Mouse (Mus musculus) midbrain, embryonic 15.5 days (tissue): ENCODE results near the gene Vps16. TPM values are rescaled to one million over a fixed set of nuclear protein-coding genes. Genes with fewer than 3 reads are reported as not detected.

Experiments
- ATAC-seq: fragments of 200-750 bp; cut with Nextera tagmentation; replicated peaks from 2 replicates; pipeline ENCODE4 v1.8.0; 2017; ENCODE audit warnings: moderate TSS enrichment
- H3K27ac ChIP-seq: fragments of 300-500 bp; sonication (generic); 2 replicates; pipeline ENCODE4 v1.5.1; 2015; ENCODE audit warnings: mild to moderate bottlenecking, inconsistent platforms
- H3K27me3 ChIP-seq: fragments of 300-500 bp; sonication (generic); replicated peaks from 2 replicates; pipeline ENCODE4 v1.6.1; 2015; ENCODE audit warnings: inconsistent platforms
- H3K36me3 ChIP-seq: fragments of 300-500 bp; sonication (generic); replicated peaks from 2 replicates; pipeline ENCODE4 v1.6.1; 2015; ENCODE audit warnings: inconsistent platforms
- H3K4me1 ChIP-seq: fragments of 300-500 bp; sonication (generic); 2 replicates; pipeline ENCODE4 v1.6.1; 2015; ENCODE audit warnings: inconsistent platforms
- H3K4me2 ChIP-seq: fragments of 300-500 bp; sonication (generic); 2 replicates; pipeline ENCODE4 v1.6.1; 2015; ENCODE audit warnings: inconsistent platforms, mild to moderate bottlenecking, moderate library complexity
- H3K4me3 ChIP-seq: fragments of 300-500 bp; sonication (generic); 2 replicates; pipeline ENCODE4 v1.5.1; 2015; ENCODE audit warnings: mild to moderate bottlenecking, inconsistent platforms
- H3K9ac ChIP-seq: fragments of 300-500 bp; sonication (generic); 2 replicates; pipeline ENCODE4 v1.6.1; 2015; ENCODE audit warnings: mild to moderate bottlenecking, inconsistent platforms
- H3K9me3 ChIP-seq: fragments of 300-500 bp; sonication (generic); 2 replicates; pipeline ENCODE4 v1.6.1; 2016; ENCODE audit warnings: inconsistent platforms
- WGBS: fragments of 180-500 bp; shearing (Covaris S2); methylation state at CpG from one replicate; pipeline ENCODE4 v1.1.7; 2015; ENCODE audit warnings: mixed read lengths; 5-methylcytosine and 5-hydroxymethylcytosine counted together
- polyA plus RNA-seq: library from polyadenylated mRNA; unstranded; fragments of >200 nt; fragmentation: Nextera tagmentation; extraction: Ambion mirVana; gene quantifications from 2 replicates; pipeline ENCODE4 v1.2.1, GENCODE M21; 2015

Vps16 gene
- polyA plus RNA-seq: 108 and 111 TPM in 2 replicates

DNA sequence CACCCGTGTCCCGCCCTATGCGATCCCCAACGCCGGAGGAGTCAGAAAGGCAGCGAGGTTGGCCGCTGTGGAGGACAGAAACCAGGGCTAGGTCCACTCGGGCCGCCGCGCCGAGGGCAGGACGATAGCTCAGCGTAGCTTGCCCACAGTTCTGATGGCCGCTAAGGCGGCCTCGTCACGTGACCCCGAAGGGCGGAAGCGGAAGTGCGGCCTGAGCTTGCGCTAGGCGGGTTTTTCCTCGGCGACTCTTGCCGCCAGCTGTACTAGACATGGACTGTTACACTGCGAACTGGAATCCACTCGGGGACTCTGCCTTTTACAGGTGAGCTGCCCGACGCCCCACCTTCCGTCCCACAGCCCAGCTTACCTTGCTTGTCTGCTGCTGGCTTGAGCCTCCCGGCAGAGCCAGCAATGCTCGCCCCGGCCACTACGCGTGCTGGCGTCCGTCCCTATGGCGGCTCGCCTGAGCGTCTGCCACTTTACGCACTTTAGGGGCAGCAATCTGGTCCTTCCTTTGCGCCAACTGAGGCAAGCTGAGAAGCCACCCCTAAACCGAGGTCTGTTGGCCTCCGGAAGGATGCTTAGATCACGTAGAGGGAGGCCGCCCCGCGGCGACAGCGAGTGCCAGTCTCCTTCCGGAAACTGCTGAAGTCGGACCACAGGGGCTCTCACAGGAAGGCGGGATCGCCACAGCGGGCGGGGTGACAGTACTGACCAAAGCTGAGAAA is at the start of gene Vps16, which contains the start of gene Pced1a:
Vps16 (plus strand) TSS at position 214 of the 728 bp plus-strand sequence.
Pced1a (minus strand) TSS at position 576 of the 728 bp plus-strand sequence.
- peak within 1 kb of the TSS; percentile 95 for H3K27ac ChIP-seq
- peak within 1 kb of the TSS; percentile 79 for H3K9ac ChIP-seq
- H3K27me3 ChIP-seq: no peaks in the 10 kb centered on the region
- no peaks in the 10 kb centered on the region for H3K36me3 ChIP-seq
- H3K9me3 ChIP-seq: no peaks in the 10 kb centered on the region
- H3K4me3 ChIP-seq: peak within 1 kb of the TSS; percentile 60
- under 1% methylated on average over 58 of the region's 58 CpGs for WGBS
- peaks cover 41% of the 10 kb centered on the region for H3K4me1 ChIP-seq
- H3K4me2 ChIP-seq: peak within 1 kb of the TSS; percentile 77
- ATAC-seq: peak; percentile 96

GRCm38 (mm10) chr2:130374951-130375350 is 49.2 kb upstream of the Vps16 start:
- Histone ChIP-seq H3K9me3 (no peaks in the 10 kb centered on the region), H3K4me3 (no peak overlapping the region), H3K27ac (no peak overlapping the region), H3K9ac (no peak overlapping the region), H3K36me3 (no peaks in the 10 kb centered on the region), H3K4me2 (no peak overlapping the region), H3K4me1 (no peaks in the 10 kb centered on the region), H3K27me3 (no peaks in the 10 kb centered on the region)
- WGBS: 78% methylated on average over 4 of the region's 4 CpGs
- no peak for ATAC-seq

DNA sequence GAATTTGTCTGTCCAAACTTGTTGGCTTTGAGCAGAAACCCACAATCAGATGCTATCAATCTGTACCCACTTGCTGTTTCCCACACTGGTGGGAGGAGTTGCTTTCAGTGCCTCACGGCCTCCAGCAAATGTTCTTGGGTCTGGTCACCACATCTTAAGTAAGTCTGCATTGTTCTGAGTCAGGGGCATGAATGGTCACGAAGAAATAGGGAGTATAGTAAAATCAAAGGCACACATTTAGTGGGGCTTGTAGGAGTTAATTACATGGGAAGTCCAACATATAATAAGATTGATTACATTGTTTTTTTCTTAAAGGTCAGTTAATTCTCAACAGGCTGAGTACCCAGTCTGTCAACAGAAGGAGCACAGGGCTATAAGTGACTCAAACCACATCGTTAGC is 40.9 kb upstream of the Vps16 start:
- Histone ChIP-seq H3K27me3 (no peaks in the 10 kb centered on the region), H3K27ac (no peak overlapping the region), H3K9me3 (no peaks in the 10 kb centered on the region), H3K4me2 (no peak overlapping the region), H3K36me3 (no peaks in the 10 kb centered on the region), H3K9ac (no peak overlapping the region), H3K4me1 (no peaks in the 10 kb centered on the region), H3K4me3 (no peak overlapping the region)
- 47% methylated on average over 3 of the region's 3 CpGs for WGBS
- no peak for ATAC-seq

DNA sequence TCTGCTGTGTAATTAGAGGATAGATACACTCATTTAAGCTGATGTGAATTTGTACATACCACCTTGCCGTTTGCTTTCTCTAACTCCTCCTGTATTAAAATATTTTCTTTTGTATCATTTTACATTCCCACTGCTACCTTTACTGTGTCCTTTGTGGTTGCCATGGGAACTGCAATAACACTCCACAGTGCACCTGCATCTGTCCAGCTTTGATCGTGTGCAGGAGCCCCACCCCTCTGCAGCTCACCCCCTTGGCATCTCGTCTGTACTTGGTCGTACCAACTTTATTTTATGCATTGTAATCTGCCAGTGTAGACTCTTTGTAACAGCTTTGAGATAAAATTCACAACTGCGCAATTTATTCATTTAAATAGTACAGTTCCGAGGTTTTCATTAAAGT is 40.2 kb upstream of the Vps16 start:
- peak; percentile 54; the same call in 1 of the 2 replicates for ATAC-seq
- Histone ChIP-seq H3K27me3 (no peaks in the 10 kb centered on the region), H3K4me2 (no peak overlapping the region), H3K9me3 (no peaks in the 10 kb centered on the region), H3K27ac (no peak overlapping the region), H3K4me1 (no peaks in the 10 kb centered on the region), H3K4me3 (no peak overlapping the region), H3K9ac (no peak overlapping the region), H3K36me3 (no peaks in the 10 kb centered on the region)
- WGBS: 69% methylated on average over 6 of the region's 6 CpGs

- Histone ChIP-seq H3K27ac (no peak overlapping the region), H3K4me3 (no peak overlapping the region), H3K36me3 (no peaks in the 10 kb centered on the region), H3K9ac (no peak overlapping the region), H3K27me3 (no peaks in the 10 kb centered on the region), H3K9me3 (no peaks in the 10 kb centered on the region), H3K4me2 (no peak overlapping the region), H3K4me1 (no peaks in the 10 kb centered on the region)
- 48% methylated on average over 1 of the region's 1 CpGs for WGBS
- ATAC-seq: no peak
Measured at GRCm38 (mm10) chr2:130386212-130386611, 37.9 kb upstream of the Vps16 start.

- Histone ChIP-seq H3K9ac (no peak overlapping the region), H3K4me3 (no peak overlapping the region), H3K27me3 (no peaks in the 10 kb centered on the region), H3K36me3 (no peaks in the 10 kb centered on the region), H3K4me2 (no peak overlapping the region), H3K4me1 (no peaks in the 10 kb centered on the region), H3K27ac (no peak overlapping the region), H3K9me3 (no peaks in the 10 kb centered on the region)
- 85% methylated on average over 2 of the region's 2 CpGs for WGBS
- ATAC-seq: no peak
Measured at GRCm38 (mm10) chr2:130388796-130389195, 35.3 kb upstream of the Vps16 start.

DNA sequence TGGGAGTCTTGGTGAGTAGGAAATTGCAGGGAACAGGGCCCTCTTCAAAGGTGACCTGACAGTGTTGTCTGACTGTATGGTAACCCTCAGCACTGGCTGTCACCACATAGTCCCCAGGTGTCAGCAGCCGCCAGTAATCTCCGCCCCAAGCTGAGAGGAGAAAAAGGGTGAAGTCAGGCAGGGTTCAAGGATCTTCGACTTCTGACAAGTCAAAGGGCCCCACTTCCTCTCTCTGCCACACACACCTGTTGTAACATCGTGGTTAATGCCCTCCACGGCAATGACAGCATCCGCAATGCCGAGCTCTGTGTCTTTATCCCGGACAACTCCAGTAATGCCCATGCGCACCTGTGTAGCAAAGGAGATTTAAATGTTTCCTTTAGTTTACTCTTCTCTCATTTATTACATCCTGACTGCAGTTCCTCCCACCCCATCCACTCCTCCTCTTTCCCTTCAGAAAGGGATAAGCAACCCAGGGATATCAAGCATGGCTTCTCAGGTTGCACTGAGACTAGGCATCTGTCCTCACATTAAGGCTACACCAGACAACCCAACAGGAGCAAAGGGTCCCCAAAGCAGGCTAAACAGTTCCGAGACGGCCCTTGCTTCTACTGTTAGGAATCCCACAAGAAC is 33.0 kb upstream of the Vps16 start:
- H3K36me3 ChIP-seq: no peaks in the 10 kb centered on the region
- no peaks in the 10 kb centered on the region for H3K9me3 ChIP-seq
- no peaks in the 10 kb centered on the region for H3K4me1 ChIP-seq
- H3K27me3 ChIP-seq: no peaks in the 10 kb centered on the region
- H3K9ac ChIP-seq: no peak overlapping the region
- 87% methylated on average over 11 of the region's 11 CpGs for WGBS
- no peak overlapping the region for H3K27ac ChIP-seq
- H3K4me2 ChIP-seq: no peak overlapping the region
- H3K4me3 ChIP-seq: no peak overlapping the region
- no peak for ATAC-seq

DNA sequence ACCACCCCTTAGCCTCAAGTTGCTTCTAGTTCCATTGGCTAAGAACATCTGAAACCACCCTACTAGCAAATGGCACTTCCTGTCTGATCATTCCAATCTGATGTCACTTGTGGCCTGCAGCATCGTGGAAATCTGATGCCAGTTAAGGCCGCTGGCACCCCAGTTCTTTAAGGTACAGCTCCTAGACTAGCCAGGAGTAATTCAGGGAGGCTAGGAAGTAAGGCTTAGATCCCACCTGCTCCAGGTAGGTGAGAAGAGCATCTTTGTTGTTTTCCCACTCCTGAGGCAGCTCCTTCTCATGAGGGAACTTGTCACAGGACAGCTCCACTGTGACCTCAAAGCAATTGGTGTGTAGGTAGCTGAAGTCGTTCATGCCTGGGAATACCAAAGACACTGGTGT is 31.3 kb upstream of the Vps16 start:
- no peaks in the 10 kb centered on the region for H3K9me3 ChIP-seq
- H3K27me3 ChIP-seq: no peaks in the 10 kb centered on the region
- H3K4me1 ChIP-seq: peaks cover 12% of the 10 kb centered on the region
- WGBS: 87% methylated on average over 3 of the region's 3 CpGs
- no peak overlapping the region for H3K4me2 ChIP-seq
- no peak for ATAC-seq
- H3K9ac ChIP-seq: no peak overlapping the region
- H3K27ac ChIP-seq: no peak overlapping the region
- H3K36me3 ChIP-seq: no peaks in the 10 kb centered on the region
- no peak overlapping the region for H3K4me3 ChIP-seq

DNA sequence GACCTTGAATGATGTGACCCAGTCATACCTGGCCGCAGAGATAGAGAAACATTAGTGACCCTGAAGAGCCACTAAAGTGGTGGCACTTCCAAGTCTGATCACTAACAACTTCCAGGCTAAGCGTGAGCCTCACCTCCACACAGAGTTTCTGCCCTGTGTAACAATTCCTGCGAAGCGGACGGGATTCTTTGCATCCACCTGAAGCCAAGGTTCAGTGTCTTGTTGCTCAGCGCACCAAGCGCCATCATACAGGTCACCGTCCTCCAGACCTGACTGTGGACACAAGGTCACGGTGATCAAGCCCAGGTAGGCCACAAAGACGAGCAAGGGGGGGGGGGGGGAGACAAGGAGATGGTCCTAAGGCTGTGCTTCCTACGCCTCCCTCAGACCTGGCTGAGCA is 28.4 kb upstream of the Vps16 start:
- H3K27me3 ChIP-seq: peaks cover 7% of the 10 kb centered on the region; the same call in 1 of the 2 replicates
- H3K4me2 ChIP-seq: no peak overlapping the region
- H3K36me3 ChIP-seq: no peaks in the 10 kb centered on the region
- H3K4me3 ChIP-seq: no peak overlapping the region
- H3K9me3 ChIP-seq: no peaks in the 10 kb centered on the region
- WGBS: 93% methylated on average over 11 of the region's 11 CpGs
- H3K4me1 ChIP-seq: peaks cover 15% of the 10 kb centered on the region
- no peak for ATAC-seq
- no peak overlapping the region for H3K9ac ChIP-seq
- H3K27ac ChIP-seq: no peak overlapping the region

DNA sequence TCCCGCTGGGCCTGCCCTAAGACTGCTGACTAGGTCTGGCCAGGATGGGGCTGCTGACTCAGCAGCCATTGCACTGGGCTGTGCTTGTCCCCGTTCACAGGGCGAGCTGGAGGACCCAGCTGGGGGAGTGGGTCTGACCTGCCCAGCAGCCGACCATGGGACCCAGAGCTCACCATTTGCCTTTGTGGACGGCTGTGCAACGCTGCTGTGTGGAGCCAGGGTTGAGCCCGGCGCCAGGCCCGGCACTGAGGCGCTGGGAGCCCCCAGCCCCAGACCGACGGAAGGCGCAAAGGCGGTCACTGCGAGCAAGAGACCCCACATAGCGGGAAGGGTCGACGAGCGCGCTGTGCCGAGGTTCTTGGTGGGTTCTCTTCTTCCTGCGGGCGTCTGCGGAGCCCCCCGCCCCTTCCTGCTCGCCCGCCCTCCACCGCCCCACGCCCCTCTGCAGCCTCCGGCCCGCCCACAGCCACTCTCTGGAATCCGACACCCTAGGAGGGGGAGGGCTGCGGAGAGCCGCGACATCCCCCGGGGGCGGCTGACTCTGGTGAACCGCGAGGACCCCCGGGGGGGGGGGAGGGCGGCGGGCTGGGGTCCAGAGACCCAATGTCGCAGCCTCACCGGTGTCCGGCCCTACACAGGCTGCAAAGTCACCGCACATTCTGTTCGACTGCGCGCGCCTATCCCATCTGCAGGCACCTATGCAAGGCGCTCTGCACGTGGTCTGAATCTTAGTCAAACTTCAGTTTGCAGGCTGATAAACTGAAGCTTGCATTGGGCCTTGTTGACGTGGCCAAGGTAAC is 26.8 kb upstream of the Vps16 start, which contains the start of gene Cpxm1:
Cpxm1 (minus strand) TSS at position 389 of the 800 bp plus-strand sequence.
- Histone ChIP-seq H3K27ac (no peak within 1 kb of the TSS; the same call in 1 of the 2 replicates), H3K36me3 (no peaks in the 10 kb centered on the region), H3K4me3 (peak within 1 kb of the TSS; percentile 48), H3K4me2 (peak within 1 kb of the TSS; percentile 95), H3K27me3 (peaks cover 7% of the 10 kb centered on the region; the same call in 1 of the 2 replicates), H3K9ac (peak within 1 kb of the TSS; percentile 50), H3K9me3 (no peaks in the 10 kb centered on the region), H3K4me1 (peaks cover 15% of the 10 kb centered on the region)
- 0% methylated on average over 50 of the region's 53 CpGs for WGBS
- ATAC-seq: peak; percentile 86

GRCm38 (mm10) chr2:130398091-130398490 is 26.0 kb upstream of the Vps16 start:
- 21% methylated on average over 14 of the region's 14 CpGs for WGBS
- no peak for ATAC-seq
- no peak overlapping the region for H3K9ac ChIP-seq

GRCm38 (mm10) chr2:130400046-130400445 is 24.1 kb upstream of the Vps16 start:
- Histone ChIP-seq H3K27ac (no peak overlapping the region), H3K27me3 (peaks cover 7% of the 10 kb centered on the region; the same call in 1 of the 2 replicates), H3K4me1 (peaks cover 15% of the 10 kb centered on the region), H3K9ac (no peak overlapping the region), H3K9me3 (no peaks in the 10 kb centered on the region), H3K4me2 (no peak overlapping the region), H3K4me3 (no peak overlapping the region), H3K36me3 (no peaks in the 10 kb centered on the region)
- no peak for ATAC-seq
- WGBS: 85% methylated on average over 1 of the region's 1 CpGs

More at GRCm38 (mm10) chr2:130398091-130398490, 26.0 kb upstream of the Vps16 start:
- Histone ChIP-seq H3K9me3 (no peaks in the 10 kb centered on the region), H3K27ac (no peak overlapping the region), H3K4me1 (peaks cover 15% of the 10 kb centered on the region), H3K4me2 (peak overlapping the region; percentile 95), H3K36me3 (no peaks in the 10 kb centered on the region), H3K27me3 (peaks cover 7% of the 10 kb centered on the region; the same call in 1 of the 2 replicates), H3K4me3 (peak overlapping the region; percentile 48; the same call in 1 of the 2 replicates)
